Mouse (Mus musculus): ENCODE results near the gene Gm10642. TPM values are rescaled to one million over a fixed set of nuclear protein-coding genes. Genes with fewer than 3 reads are reported as not detected.
A peak's percentile ranks its signal among the peaks of the same experiment; 100 is the strongest.

The Gm10642 gene
- polyA plus RNA-seq (2017; shearing (Covaris generic)): under 1 TPM; 0.39 to 0.61 TPM

DNA sequence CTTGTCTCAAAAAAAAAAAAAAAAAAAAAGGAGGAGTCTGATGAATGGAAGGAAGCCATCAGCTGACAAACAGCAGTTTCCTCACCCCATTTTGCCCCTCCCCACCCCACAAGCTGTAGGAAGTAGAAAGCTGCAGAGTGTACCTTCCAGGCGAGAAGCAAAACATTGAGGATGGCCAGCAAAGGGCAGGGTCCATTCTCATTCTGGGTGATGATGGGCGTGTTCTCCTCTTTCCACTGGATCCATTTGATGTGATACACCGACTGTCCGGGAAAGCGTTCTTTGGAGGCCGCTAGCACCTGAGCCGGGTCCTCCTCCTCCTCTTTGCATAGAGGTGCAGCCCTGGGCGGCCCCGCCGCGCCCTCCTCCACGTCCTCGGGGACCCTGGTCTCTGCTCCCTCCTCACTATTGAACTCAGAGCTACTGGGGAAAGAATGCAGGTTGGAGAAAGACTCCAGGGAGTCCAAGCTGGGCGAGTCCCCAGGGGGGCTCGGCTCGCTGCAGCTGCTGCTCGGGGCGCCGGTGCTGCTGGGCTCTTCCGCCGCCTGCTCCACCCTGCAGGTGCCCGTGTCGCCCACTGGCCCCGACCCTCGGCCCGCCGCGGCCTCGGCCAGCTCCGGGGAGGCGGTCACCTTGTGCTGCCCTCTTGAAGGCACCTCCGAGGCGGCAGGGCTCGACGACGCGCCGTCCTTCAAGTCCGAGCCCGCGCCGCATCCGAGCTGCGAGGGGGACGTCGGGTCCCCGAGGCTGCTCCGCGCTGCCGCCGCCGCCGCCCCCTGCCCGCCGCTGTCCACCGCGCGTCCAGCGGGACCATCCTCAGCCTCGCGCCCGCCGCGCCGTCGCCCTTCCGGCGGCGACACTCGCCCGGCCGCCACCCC lies at the start of gene Gm10642:
TSS of gene Gm10642 (plus strand) at position 122 of the 878 bp plus-strand sequence.
- peak; percentile 53 for ATAC-seq

DNA sequence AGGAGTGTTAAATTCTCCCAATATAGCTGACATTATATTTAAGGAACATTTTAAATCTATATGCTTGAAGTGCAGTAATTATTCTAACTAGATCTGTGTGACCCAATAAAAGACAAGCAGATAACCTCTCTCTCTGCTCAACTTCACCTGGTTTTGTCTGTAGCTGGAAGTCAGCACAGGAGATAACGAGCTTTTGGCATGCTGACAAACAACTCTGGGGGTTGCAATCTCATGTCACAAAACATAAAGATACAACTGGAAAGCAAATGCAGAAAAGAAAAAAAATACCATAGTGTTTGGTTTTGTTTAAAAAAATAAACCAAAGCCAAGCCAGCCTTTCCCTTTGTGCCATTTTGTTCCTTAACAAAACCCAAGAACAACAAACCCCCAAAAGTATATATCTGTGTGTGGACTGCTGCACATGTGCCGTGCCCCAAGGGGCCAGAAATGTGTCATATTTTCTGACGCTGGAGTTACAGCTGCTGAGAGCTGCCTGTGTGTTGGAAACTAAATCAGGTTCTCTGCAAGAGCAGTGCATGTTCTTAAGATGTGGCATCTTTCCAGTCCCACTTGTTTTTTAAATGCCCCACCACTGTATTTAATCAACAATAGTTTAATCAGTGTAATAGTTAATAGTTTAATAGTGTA lies 44.9 kb upstream of the Gm10642 start:
- ATAC-seq: no peak

DNA sequence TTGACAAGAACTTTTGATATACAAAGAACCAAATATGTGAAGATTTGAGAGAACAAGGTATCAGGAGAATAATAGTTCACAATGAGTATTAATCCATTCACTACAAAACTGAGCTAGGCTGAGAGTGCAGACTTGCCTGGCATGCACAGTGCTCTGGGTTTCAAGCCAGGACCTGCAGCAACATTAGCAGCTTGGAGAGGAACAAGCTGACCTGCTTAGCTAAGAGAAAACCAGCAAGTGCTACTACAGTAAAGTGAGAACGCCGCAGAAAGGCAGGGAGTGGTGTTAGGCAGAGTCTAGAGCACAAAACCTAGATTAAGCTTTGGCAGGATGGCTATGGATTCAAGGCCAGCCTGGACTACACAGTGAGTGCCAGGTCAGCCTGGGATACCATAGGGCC lies 26.3 kb upstream of the Gm10642 start:
- no peak for ATAC-seq

DNA sequence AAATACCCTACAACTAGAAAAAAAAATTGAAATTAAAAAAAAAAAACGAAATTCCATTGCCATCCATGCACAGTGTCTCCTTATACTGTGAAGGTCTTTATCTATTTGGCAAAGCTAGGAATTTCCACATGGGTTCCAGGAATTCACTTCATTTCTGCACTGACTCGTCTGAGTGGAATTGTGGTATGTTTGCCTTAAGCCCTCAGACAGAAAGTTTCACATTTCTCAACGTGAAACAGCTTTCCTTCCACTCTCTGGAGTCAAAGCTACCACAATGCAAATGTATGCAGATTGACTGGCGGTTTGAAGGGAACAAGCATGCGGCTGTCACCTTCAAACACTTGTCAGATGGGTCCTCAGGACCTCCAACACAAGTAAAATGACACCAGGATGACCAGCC lies 24.4 kb upstream of the Gm10642 start:
- ATAC-seq: no peak

DNA sequence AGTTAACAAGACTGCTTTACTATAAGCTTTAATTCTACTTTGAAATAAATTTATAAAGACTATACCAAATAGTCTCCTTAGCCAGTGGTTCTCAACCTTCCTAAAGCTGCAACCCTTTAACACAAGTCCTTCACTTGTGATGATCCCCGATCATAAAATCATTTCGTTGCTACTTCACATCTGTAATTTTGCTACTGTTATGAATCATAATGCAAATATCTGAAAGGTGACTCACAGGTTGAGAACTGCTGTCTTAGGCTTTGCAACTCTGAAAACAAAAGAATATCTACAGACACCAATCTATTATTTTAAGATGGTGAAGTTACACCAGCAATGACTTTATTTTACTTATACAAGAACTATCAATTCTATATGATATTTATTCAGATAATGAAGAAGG lies 19.3 kb upstream of the Gm10642 start:
- no peak for ATAC-seq

DNA sequence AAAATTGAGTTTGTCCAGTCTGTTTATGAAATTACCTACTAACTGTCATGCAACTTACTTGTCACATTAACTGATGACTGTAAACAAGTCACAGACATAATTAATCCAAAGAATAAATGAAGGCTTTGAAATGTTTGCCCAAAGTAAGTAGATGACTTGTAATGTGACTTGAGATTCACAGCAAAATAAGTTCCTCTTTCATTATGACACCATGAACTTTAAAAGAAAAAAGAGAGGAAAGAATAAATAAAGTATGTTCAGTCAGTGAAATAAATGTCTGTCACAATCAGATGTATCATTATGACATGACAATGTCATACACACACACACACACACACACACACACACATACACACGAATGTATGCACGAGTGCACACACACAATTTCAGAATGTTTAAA lies 5.8 kb upstream of the Gm10642 start:
- no peak for ATAC-seq

DNA sequence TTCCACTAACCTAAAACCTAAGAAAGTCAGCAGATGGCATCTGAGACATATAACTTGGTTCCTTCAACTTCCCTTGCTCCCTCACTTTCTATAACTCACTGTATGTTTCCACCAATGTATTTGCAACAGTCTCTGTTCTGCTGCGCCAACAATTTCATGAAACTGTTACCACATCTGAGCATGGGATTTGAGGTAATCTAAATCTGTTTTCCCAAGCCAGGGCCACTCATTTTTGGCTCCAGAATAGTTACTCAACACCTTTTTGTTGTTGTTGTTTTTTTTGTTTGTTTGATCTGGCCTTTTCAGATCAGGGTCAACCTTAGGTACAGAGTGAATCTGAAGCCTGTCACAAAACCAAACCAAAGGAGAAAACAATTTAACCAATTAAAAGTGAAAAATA lies 5.1 kb upstream of the Gm10642 start:
- ATAC-seq: no peak

DNA sequence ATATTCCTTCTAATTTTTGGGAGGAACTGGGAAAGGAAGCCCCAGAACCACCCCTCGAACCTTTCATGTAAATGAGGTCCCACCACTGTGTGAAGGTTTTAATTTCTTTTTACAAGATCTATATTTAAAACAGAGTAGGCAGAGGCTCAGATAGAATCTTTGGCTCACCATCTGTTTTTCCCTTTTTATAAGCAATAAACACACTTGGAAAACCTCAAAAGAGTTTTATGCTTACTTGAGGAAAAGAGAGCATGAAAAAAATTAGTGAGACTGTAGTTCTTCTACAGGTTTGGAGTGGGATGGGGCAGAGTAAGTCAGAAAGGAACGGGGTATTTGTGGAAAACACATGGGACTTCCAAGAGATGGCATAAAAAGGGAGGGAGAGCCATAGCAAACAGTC lies 3.8 kb upstream of the Gm10642 start:
- no peak for ATAC-seq

DNA sequence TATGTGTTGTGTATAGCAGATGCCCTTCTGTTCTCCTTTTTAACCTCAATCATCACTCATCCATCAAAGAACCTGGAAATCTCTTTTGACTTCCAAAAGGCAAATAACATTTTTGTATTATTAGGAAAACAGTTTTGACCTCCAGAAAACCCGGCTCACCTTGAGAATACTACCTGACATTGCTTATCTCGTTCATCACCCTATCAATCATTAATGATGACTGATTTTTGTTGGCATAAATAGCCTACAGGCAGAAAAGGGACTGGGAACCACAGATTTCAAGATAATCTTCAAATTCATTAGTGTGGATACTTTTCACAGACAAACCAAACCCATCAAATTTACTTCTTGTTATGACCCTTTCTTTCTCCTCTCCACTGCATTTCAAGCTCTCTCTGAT lies 2.2 kb upstream of the Gm10642 start:
- ATAC-seq: no peak

DNA sequence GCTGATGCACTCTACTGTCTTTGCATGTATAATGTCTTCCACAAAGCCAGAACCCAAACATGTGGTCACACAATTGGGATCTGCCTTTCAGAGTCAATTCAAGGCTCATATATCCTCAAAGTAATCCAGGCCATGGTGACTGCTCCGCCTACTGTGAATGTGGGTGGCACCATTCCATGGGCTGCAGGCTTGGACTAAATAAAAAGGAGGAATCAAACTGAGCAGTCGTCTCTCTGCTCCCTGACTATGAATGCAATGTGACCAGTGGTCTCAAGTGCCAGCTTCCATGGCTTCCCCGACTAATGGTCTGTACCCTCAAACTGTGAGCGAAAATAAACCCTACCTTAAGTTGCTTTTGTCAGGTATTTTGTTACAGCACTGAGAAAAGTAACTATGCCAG lies 1.6 kb upstream of the Gm10642 start:
- no peak for ATAC-seq

DNA sequence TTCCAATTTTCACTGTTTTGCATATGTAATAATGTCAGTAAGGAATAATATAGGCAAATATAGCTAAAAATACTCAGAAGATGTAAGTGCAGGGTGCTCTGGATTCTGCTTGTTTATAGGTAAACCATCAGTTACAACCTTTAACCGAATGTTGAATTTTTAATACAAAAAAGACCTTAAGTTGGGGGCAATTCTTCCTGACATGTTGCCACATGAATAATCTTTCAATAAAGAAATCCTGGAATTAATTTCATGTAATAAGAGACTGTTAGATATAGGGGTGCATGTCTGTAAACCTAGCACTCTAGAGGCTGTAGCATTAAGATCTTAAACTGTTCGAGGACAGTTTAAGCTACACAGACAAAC lies 304 bp upstream of the Gm10642 start:
- no peak for ATAC-seq

DNA sequence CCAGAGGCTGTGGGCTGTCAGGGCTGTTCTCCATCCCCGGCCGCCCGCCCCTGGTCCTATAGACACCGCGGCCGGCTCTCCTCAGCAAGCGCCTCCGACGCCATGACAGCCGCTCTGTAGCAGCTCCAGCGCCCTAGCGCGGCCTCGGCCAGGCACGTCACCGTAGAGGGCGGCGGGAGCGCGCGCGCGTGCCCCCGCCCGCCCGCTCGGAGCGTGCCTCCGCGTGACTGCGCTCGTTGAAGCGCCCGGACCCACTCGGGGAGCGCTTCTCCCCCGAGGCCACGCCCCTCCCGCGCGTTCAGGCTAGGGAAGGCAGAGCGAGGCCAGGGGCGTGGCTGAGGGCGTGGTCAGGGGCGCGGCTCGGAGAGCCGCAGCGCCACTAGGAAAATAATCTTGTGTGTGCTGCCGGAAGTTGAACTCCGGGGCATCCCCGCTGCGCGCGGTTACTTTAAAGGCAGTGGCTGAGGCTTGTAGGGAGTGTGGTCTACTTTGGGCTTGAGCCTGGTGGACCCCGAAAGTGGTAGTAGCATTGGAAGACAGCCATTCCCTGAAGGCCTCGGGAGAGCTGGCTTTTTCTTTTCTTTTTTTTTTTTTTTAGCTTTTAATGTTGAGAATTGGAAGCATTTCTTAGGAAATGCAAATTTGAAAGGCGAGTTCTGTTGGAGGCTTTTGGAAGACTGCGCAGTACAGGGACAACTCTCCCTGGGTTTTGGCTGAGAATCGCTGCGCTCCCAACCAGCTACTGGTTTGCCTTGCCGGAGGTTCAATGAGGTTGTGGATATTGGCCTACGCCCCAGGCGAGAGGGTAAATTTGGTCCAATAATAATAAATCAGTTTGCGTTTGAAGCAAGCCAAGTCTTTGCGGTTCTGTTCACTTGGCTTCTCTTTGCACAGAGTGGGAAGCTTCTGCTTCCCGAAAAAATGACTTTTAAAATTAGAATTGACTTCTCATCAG lies 1.2 kb downstream of the Gm10642 start, which contains the start of gene Mindy2:
TSS of gene Mindy2 (minus strand) at position 162 of the 955 bp plus-strand sequence.
- ATAC-seq: peak; percentile 92

DNA sequence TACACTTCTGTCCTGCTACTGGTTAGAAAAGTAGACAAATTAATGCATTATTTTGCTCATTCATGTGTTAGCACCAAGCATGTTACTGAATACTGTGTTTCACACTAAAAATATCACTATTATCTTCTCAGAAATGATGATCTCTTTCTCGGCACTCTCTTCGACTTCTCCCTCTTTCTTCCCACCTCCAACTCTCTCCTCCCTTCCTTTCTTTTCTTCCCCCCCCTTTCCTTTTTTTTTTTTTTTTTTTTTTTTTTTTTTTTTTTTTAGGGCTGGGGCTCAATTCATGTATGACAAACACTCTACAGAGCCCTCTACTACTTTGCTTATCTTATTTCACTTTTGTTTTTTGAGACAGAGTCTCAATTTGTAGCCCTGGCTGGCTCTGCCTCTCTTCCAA lies 2.2 kb downstream of the Gm10642 start:
- ATAC-seq: no peak

DNA sequence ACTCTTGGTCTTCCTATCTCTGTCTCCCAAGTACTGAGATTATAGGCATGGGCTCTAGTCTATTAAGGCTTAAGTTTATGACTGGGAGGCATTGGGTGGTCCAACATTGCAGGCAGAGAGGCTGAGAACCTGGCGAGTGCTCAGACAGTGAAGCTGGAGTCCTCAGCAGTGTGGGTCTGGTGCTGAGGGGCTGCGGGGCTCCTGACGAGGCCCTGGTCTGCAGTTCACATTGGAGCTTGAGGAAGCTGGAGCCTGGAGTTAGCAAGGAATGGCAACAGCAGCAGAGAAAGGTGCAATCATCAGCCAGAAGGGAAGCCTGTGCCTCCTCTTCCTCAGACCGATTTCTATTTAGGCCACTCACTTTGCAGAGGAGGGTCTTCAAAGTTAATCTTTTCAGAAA lies 8.8 kb downstream of the Gm10642 start:
- ATAC-seq: no peak

DNA sequence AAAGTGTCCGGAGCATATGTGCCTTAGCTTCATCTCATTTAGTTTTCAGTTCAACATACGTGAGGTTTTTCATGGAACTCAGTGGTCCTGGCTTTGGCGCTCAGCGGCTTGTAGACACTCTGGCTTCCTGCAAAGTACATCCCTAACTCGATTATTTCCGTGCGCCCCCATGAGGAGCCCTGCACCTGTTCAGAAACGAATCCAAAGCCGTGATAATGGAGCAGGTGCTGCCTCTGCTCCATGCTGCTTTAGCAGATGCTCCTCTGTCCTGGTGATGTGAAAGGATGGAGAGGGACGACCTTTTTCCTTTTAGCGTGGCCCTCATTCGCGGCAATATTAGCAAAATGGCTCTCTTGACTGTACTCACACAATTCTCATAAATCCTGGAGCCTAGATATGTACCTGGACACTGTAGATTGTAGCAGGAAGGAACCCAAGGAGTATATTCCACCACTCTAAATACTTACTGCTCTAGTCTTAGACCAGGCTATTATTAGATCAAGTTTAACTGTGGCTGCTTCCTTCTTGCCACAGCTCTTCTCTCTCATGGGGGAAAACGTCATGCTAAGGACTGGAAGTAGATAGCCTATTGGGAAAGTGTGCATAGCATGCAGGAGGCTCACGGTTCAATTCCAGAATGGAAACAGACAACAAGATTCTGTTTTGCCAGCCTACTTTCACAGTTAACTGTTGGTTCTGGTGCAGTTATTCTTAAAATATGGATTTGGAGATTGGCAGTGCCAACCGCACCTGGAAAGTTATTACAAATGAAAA lies 9.5 kb downstream of the Gm10642 start:
- no peak for ATAC-seq

DNA sequence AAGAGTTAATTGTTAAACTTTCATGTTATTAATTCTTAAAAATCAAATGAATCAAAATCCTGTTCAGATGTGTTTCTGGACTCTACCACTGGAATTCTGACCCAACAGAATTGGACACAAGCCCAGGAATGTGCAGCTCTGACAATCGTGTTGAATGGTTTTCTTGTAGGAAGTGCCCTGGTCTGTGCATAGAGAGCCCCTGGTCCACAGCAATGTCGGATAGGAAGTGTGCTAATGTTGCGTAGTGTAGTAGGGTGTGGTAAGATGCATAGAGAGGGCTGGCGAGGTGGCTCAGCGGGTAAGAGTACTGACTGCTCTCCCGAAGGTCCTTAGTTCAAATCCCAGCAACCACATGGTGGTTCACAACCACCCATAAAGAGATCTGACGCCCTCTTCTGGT lies 10.8 kb downstream of the Gm10642 start:
- ATAC-seq: no peak

DNA sequence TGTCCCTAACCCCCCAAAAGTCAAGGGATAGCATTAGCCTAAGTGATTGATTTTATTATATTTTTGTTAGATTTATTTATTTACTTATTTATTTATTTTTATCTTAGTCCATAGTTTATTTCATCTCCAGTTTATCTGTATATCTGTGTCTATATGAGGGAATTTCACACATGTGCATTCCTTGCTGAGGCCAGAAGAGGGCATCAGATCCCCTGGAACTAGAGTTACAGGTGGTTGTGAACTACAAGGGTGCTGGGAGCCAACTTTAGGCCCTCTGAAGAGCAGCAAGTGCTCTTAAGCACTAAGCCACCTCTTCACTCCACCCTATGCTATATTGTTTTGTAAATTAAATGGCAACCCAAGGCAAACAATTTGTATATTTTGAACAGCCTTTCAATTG lies 12.0 kb downstream of the Gm10642 start:
- no peak for ATAC-seq

DNA sequence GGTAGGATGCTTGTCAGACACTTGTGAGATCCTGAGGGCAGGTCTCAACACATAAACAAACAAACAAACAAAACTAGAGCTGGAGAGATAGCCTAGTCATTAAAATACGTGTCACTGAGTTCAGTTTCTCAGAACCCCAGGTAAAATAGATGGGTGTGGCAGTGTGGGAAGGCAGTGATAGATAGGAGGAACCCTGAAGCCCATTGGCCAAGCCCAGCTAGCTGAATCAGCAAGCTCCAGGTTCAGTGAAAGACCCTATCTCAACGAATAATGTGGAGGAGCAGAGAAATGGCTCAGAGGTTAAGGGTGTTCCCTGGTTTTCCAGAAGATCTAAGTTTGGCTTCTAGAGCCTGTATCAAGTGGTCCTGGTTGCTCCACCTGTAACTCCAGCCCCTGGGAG lies 13.1 kb downstream of the Gm10642 start:
- no peak for ATAC-seq

DNA sequence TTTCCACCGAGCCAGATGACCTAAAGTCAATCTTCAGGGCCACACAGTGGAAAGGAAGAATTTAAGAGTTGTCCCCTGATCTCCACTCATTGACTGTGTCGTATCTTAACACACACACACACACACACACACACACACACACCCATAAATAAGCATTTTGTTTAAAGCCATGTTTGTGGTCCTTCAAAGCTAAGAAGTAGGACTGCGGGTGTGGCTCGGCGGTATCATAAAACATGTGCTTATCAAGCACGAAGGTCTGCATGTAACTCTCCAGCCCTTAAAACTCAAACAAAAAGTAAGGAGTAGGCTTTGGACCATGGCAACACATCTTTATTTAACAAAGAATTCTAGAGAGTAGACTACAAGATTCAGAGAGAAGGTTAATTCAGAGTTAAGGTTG lies 14.3 kb downstream of the Gm10642 start:
- no peak for ATAC-seq

DNA sequence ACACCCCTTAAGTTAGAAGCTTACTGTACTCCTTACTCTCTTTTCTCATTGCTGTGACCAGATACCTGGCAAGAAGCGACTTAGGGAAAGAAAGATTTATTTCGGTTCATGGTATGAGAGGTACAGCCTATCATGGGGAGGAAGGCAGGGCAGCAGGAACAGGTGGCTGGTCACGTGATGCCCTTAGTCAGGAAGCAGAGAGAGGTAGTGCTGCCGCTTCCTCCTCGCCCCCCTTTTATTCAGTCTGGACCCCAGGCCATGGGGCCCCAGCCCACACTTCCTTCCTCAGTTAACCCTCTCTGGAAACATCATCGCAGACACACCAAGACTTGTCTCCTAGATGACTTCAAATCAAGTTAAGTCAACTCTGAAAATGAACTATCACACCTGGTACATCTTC lies 15.2 kb downstream of the Gm10642 start:
- ATAC-seq: peak; percentile 96

DNA sequence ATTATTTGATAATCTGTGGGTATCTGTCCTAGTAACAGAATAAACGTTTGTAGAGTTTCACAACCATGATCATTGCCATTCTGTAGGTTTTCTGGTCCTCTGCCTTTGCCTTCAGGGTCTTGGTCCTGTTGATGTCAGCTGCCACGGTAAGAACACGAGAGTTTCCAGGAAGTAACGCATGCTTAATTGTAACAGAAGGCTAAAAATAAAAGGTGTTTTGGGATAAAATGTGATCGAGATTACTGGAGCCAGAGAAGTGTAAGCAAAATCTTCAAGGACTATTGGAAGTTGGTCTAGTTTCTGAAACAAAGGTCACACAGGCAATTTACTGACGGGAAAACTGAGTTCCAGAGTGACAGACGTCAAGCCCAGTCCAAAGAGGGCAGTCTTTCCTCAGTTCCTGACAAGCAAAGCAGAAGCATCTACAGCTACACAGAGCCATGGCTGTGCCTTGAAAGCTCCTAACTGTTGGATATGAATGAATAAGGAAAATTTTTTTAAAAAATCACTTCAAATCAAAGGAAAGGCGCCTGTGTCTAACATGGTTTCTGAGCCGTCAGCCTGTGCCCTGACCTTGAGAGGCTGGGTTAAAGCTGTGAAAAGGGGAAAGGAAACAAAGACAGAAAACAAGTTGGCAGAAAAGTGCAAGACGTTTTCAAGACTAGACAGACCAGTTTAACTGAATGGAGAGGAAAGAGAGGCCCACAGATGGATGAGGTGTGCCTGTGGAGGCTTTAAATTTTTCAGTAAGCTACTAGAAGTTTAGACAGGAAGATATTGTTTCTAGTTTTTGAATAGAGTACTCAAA lies 15.9 kb downstream of the Gm10642 start:
- ATAC-seq: peak; percentile 48

Data from CD4-positive, CD25-positive, alpha-beta regulatory T cell, adult 4 months (primary cell).